Mouse (Mus musculus) layer of hippocampus, postnatal 10 days (tissue): Measurements from ENCODE around the gene Epas1. TPM values are rescaled to one million over a fixed set of nuclear protein-coding genes. Genes with fewer than 3 reads are reported as not detected.

ENCODE experiments used
- DNase-seq, 2 experiments: peaks; one replicate each; pipeline ENCODE4 v3.0.0; 2021; ENCODE audit warnings: low spot score in 2 of 2
- total RNA-seq, 2 experiments: library from RNA; stranded (reverse); gene quantifications; 2 replicates each; pipeline ENCODE4 v1.2.3; 2021

Gene Epas1
- total RNA-seq, 2 experiments from 2014 or later, result 86.1 to 91.6 TPM

- no peak for DNase-seq
Measured at GRCm38 (mm10) chr17:86784405-86784977, 31.0 kb downstream of the Epas1 start.

GRCm38 (mm10) chr17:86785612-86786011 is 32.1 kb downstream of the Epas1 start:
- DNase-seq, result peak; percentile 47 to 57

- no peak for DNase-seq
Measured at GRCm38 (mm10) chr17:86786496-86786895, 33.0 kb downstream of the Epas1 start.

- no peak for DNase-seq
Measured at GRCm38 (mm10) chr17:86787805-86788204, 34.3 kb downstream of the Epas1 start.

- no peak for DNase-seq
Measured at GRCm38 (mm10) chr17:86788316-86788715, 34.8 kb downstream of the Epas1 start.

GRCm38 (mm10) chr17:86791925-86792324 is 38.4 kb downstream of the Epas1 start:
- no peak for DNase-seq

GRCm38 (mm10) chr17:86795773-86796172 is 42.3 kb downstream of the Epas1 start:
- DNase-seq, result no peak

- no peak for DNase-seq
Measured at GRCm38 (mm10) chr17:86797031-86797430, 43.5 kb downstream of the Epas1 start.

GRCm38 (mm10) chr17:86798460-86798859 is 45.0 kb downstream of the Epas1 start:
- DNase-seq, result no peak

GRCm38 (mm10) chr17:86798951-86799350 is 45.5 kb downstream of the Epas1 start:
- no peak for DNase-seq

GRCm38 (mm10) chr17:86800535-86800934 is 47.0 kb downstream of the Epas1 start:
- DNase-seq, result no peak

- DNase-seq, result no peak
Measured at GRCm38 (mm10) chr17:86801213-86801815, 47.8 kb downstream of the Epas1 start.

GRCm38 (mm10) chr17:86801876-86802275 is 48.4 kb downstream of the Epas1 start:
- peak; percentile 16 to 36 for DNase-seq

- DNase-seq, result peak in 1 of 2 experiments; percentile 16
Measured at GRCm38 (mm10) chr17:86802351-86802985, 49.0 kb downstream of the Epas1 start.

- no peak for DNase-seq
Measured at GRCm38 (mm10) chr17:86803147-86803546, 49.6 kb downstream of the Epas1 start.

GRCm38 (mm10) chr17:86803653-86804052 is 50.2 kb downstream of the Epas1 start:
- DNase-seq, result no peak

GRCm38 (mm10) chr17:86812029-86812428 is 58.5 kb downstream of the Epas1 start:
- DNase-seq, result peak; percentile 23 to 31

GRCm38 (mm10) chr17:86814320-86814719 is 60.8 kb downstream of the Epas1 start:
- DNase-seq, result no peak

GRCm38 (mm10) chr17:86815016-86815865 is 61.7 kb downstream of the Epas1 start:
- no peak for DNase-seq

GRCm38 (mm10) chr17:86822017-86822737 is 68.7 kb downstream of the Epas1 start:
- DNase-seq, result no peak
